Mouse (Mus musculus) heart, embryonic 16.5 days (tissue): ENCODE results near the gene Plxna2. TPM values are rescaled to one million over a fixed set of nuclear protein-coding genes. Genes with fewer than 3 reads are reported as not detected.

ENCODE experiments used
- ATAC-seq: fragments of 200-750 bp; cut with Nextera tagmentation; replicated peaks from 2 replicates; pipeline ENCODE4 v1.8.0; 2017; ENCODE audit warnings: moderate number of reproducible peaks; ENCODE audit not compliant: insufficient read depth, low FRiP score; ENCODE audit errors: extremely low read depth
- H3K27ac ChIP-seq: fragments of 300-500 bp; sonication (generic); 2 replicates; pipeline ENCODE4 v1.5.1; 2014; ENCODE audit warnings: mild to moderate bottlenecking, low read length, control low read depth, moderate library complexity
- H3K27me3 ChIP-seq: fragments of 300-500 bp; sonication (generic); 2 replicates; pipeline ENCODE4 v1.6.1; 2014; ENCODE audit warnings: low read length, mixed read lengths; ENCODE audit not compliant: control insufficient read depth, insufficient read depth
- H3K36me3 ChIP-seq: fragments of 300-500 bp; sonication (generic); 2 replicates; pipeline ENCODE4 v1.6.1; 2014; ENCODE audit not compliant: control insufficient read depth, insufficient read depth
- H3K4me1 ChIP-seq: fragments of 300-500 bp; sonication (generic); 2 replicates; pipeline ENCODE4 v1.6.1; 2014; ENCODE audit warnings: low read length, mixed read lengths; ENCODE audit not compliant: control insufficient read depth, insufficient read depth
- H3K4me2 ChIP-seq: fragments of 300-500 bp; sonication (generic); 2 replicates; pipeline ENCODE4 v1.6.1; 2014; ENCODE audit warnings: low read depth, mild to moderate bottlenecking, control low read depth, low read length
- H3K4me3 ChIP-seq: fragments of 300-500 bp; sonication (generic); 2 replicates; pipeline ENCODE4 v1.5.1; 2014; ENCODE audit warnings: mild to moderate bottlenecking, control low read depth, low read length
- H3K9ac ChIP-seq: fragments of 300-500 bp; sonication (generic); 2 replicates; pipeline ENCODE4 v1.6.1; 2014; ENCODE audit warnings: low read length, control low read depth
- H3K9me3 ChIP-seq: fragments of 300-500 bp; sonication (generic); replicated peaks from 2 replicates; pipeline ENCODE4 v1.6.1; 2016; ENCODE audit warnings: low read length; ENCODE audit not compliant: control insufficient read depth
- WGBS: fragments of 180-500 bp; shearing (Covaris S2); extraction: QIAGEN DNeasy Blood & Tissue Kit; methylation state at CpG from one replicate; pipeline ENCODE4 v1.1.7; 2014; 5-methylcytosine and 5-hydroxymethylcytosine counted together
- polyA plus RNA-seq: library from polyadenylated mRNA; unstranded; fragments of >200 nt; fragmentation: Nextera tagmentation; extraction: Ambion mirVana; gene quantifications from 2 replicates; pipeline ENCODE4 v1.2.1, GENCODE M21; 2015

Gene Plxna2
- polyA plus RNA-seq, 1 experiment from 2014 or later = 5.2 TPM

GRCm38 (mm10) chr1:194703235-194703634 is 85.2 kb downstream of the Plxna2 start:
- H3K4me1 ChIP-seq = peaks cover 7% of the 10 kb centered on the region
- 53% methylated on average over 2 of the region's 2 CpGs for WGBS
- no peak overlapping the region for H3K4me2 ChIP-seq
- H3K9ac ChIP-seq = no peak overlapping the region
- H3K36me3 ChIP-seq = no peaks in the 10 kb centered on the region
- no peaks in the 10 kb centered on the region for H3K9me3 ChIP-seq
- ATAC-seq = no peak
- no peak overlapping the region for H3K27ac ChIP-seq
- H3K4me3 ChIP-seq = no peak overlapping the region
- no peaks in the 10 kb centered on the region for H3K27me3 ChIP-seq

GRCm38 (mm10) chr1:194704171-194704855 is 86.3 kb downstream of the Plxna2 start:
- no peak for ATAC-seq
- 78% methylated on average over 1 of the region's 1 CpGs for WGBS
- Histone ChIP-seq H3K4me3 (no peak overlapping the region), H3K27me3 (no peaks in the 10 kb centered on the region), H3K36me3 (no peaks in the 10 kb centered on the region), H3K9me3 (no peaks in the 10 kb centered on the region), H3K4me2 (no peak overlapping the region), H3K27ac (no peak overlapping the region), H3K9ac (no peak overlapping the region), H3K4me1 (peaks cover 7% of the 10 kb centered on the region)

- Histone ChIP-seq H3K36me3 (no peaks in the 10 kb centered on the region), H3K9me3 (no peaks in the 10 kb centered on the region), H3K4me3 (no peak overlapping the region), H3K4me1 (peaks cover 4% of the 10 kb centered on the region; the same call in 1 of the 2 replicates), H3K27ac (no peak overlapping the region), H3K4me2 (no peak overlapping the region), H3K27me3 (no peaks in the 10 kb centered on the region), H3K9ac (no peak overlapping the region)
- no peak for ATAC-seq
- WGBS = 60% methylated on average over 2 of the region's 2 CpGs
Measured at GRCm38 (mm10) chr1:194706566-194706965, 88.5 kb downstream of the Plxna2 start.

- Histone ChIP-seq H3K9me3 (no peaks in the 10 kb centered on the region), H3K4me3 (no peak overlapping the region), H3K36me3 (no peaks in the 10 kb centered on the region), H3K4me2 (no peak overlapping the region), H3K9ac (no peak overlapping the region), H3K4me1 (no peaks in the 10 kb centered on the region), H3K27me3 (no peaks in the 10 kb centered on the region), H3K27ac (no peak overlapping the region)
- no peak for ATAC-seq
- 30% methylated on average over 2 of the region's 2 CpGs for WGBS
Measured at GRCm38 (mm10) chr1:194712373-194712772, 94.4 kb downstream of the Plxna2 start.

- H3K27me3 ChIP-seq = no peaks in the 10 kb centered on the region
- H3K4me1 ChIP-seq = no peaks in the 10 kb centered on the region
- no peak overlapping the region for H3K9ac ChIP-seq
- ATAC-seq = no peak
- no peak overlapping the region for H3K27ac ChIP-seq
- 80% methylated on average over 4 of the region's 4 CpGs for WGBS
- H3K36me3 ChIP-seq = no peaks in the 10 kb centered on the region
- no peaks in the 10 kb centered on the region for H3K9me3 ChIP-seq
- no peak overlapping the region for H3K4me2 ChIP-seq
- H3K4me3 ChIP-seq = no peak overlapping the region
Measured at GRCm38 (mm10) chr1:194714138-194715031, 96.4 kb downstream of the Plxna2 start.

GRCm38 (mm10) chr1:194717451-194717874 is 99.4 kb downstream of the Plxna2 start:
- H3K9ac ChIP-seq = no peak overlapping the region
- H3K4me2 ChIP-seq = no peak overlapping the region
- H3K27ac ChIP-seq = no peak overlapping the region
- H3K36me3 ChIP-seq = no peaks in the 10 kb centered on the region
- H3K4me1 ChIP-seq = no peaks in the 10 kb centered on the region
- ATAC-seq = no peak
- H3K9me3 ChIP-seq = no peaks in the 10 kb centered on the region
- no peak overlapping the region for H3K4me3 ChIP-seq
- WGBS = 94% methylated on average over 1 of the region's 1 CpGs
- H3K27me3 ChIP-seq = no peaks in the 10 kb centered on the region

GRCm38 (mm10) chr1:194720406-194720805 is 102.4 kb downstream of the Plxna2 start:
- Histone ChIP-seq H3K36me3 (no peaks in the 10 kb centered on the region), H3K4me3 (no peak overlapping the region), H3K27ac (no peak overlapping the region), H3K4me2 (no peak overlapping the region), H3K4me1 (no peaks in the 10 kb centered on the region), H3K9ac (no peak overlapping the region), H3K27me3 (no peaks in the 10 kb centered on the region), H3K9me3 (no peaks in the 10 kb centered on the region)
- WGBS = 68% methylated on average over 4 of the region's 4 CpGs
- no peak for ATAC-seq

GRCm38 (mm10) chr1:194721260-194721659 is 103.2 kb downstream of the Plxna2 start:
- H3K36me3 ChIP-seq = no peaks in the 10 kb centered on the region
- no peak overlapping the region for H3K27ac ChIP-seq
- no peak overlapping the region for H3K9ac ChIP-seq
- WGBS = 88% methylated on average over 2 of the region's 2 CpGs
- no peak overlapping the region for H3K4me2 ChIP-seq
- H3K27me3 ChIP-seq = no peaks in the 10 kb centered on the region
- no peaks in the 10 kb centered on the region for H3K9me3 ChIP-seq
- no peaks in the 10 kb centered on the region for H3K4me1 ChIP-seq
- no peak for ATAC-seq
- no peak overlapping the region for H3K4me3 ChIP-seq

- no peak for ATAC-seq
- H3K4me2 ChIP-seq = no peak overlapping the region
- H3K27ac ChIP-seq = no peak overlapping the region
- 40% methylated on average over 2 of the region's 2 CpGs for WGBS
- H3K4me1 ChIP-seq = no peaks in the 10 kb centered on the region
- no peak overlapping the region for H3K9ac ChIP-seq
- H3K4me3 ChIP-seq = no peak overlapping the region
- no peaks in the 10 kb centered on the region for H3K27me3 ChIP-seq
- no peaks in the 10 kb centered on the region for H3K36me3 ChIP-seq
- no peaks in the 10 kb centered on the region for H3K9me3 ChIP-seq
Measured at GRCm38 (mm10) chr1:194722329-194722728, 104.3 kb downstream of the Plxna2 start.
